Mouse (Mus musculus): ENCODE results near the gene Gm21900. TPM values are rescaled to one million over a fixed set of nuclear protein-coding genes. Genes with fewer than 3 reads are reported as not detected.

The Gm21900 gene
- polyA plus RNA-seq (2012; fragmentation: generic; extraction: Trizol) = not detected

DNA sequence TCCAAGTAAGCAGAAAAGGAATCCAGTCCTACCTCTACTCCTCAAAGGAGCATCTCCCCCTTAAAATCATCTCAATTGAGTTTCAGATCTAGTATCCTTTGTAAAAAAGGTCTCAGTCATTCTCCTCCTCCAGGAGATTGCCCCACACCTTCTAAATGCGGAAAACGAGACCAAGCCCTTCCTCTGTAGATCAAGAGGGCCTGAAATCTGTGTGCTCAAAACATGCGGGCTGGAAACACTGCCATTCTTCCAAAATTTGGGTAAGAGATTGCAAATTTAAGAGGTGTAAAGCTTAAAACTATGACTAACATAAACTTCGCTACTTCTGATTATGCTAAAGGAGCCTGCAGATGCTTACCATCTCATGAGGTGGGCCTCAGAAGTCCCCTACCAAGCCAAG is at the start of gene Gm21900:
TSS of gene Gm21900 (plus strand) at position 301 of the 400 bp plus-strand sequence.

Other genes with a start within 250 kb of the Gm21900 start
- gene Gm28510, start 203.6 kb upstream of the Gm21900 start, polyA plus RNA-seq (2012; fragmentation: generic; extraction: Trizol) = not detected
- not detected for gene Gm20737, start 80.3 kb upstream of the Gm21900 start, polyA plus RNA-seq (2012; fragmentation: generic; extraction: Trizol)
- gene Gm21775, start 62.9 kb upstream of the Gm21900 start, polyA plus RNA-seq (2012; fragmentation: generic; extraction: Trizol) = not detected
- not detected for gene Gm20777, start 136.1 kb downstream of the Gm21900 start, polyA plus RNA-seq (2012; fragmentation: generic; extraction: Trizol)